Mouse (Mus musculus): ENCODE measurements around the gene Mettl7b. TPM values are rescaled to one million over a fixed set of nuclear protein-coding genes. Genes with fewer than 3 reads are reported as not detected.

Gene Mettl7b
- polyA plus RNA-seq, 1 experiment from 2014 or later = 68.0 TPM

DNA sequence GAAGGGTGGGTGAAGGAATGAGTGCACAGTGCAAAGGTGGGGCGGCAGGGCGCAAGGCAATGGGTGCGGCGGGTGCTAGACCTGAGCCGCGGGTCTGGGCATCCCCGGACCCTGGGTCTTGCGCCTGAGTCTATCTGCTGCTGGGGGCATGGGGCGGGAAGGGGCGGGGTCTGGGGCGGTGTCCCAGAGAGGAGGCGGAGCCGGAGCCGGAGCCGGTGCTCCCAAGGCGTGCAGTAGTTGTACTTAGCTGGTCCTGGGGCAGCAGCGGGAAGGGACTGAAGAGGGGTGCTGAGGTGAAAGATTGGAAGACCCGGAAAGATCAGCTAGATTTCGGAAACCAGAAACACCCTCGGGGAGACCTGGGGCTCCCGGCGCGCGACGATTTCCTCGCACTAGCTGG lies 27.2 kb downstream of the Mettl7b start, which contains the start of gene Itga7:
Gene Itga7 (plus strand): TSS at position 245 of the 400 bp plus-strand sequence.
- ATAC-seq (ENCODE audit: low FRiP score, low TSS enrichment) (peak; percentile 64), DNase-seq (ENCODE audit: low spot score) (peak; percentile 72)
- TF ChIP-seq CTCF (IDR thresholded peaks at IDR 0.05; ENCODE audit: low read depth) = no peak
- TF ChIP-seq EP300 (optimal IDR thresholded peaks at IDR 0.05) = no peak
- H3K4me1 ChIP-seq (replicated peaks; ENCODE audit: control insufficient read depth, insufficient read depth) = no peaks in the 10 kb centered on the region
- H3K9ac ChIP-seq (ENCODE audit: low read length) = peak within 1 kb of the TSS; percentile 58
- H3K9me3 ChIP-seq (ENCODE audit: control insufficient read depth, low read length) = no peaks in the 10 kb centered on the region
- no peaks in the 10 kb centered on the region for H3K36me3 ChIP-seq (ENCODE audit: control insufficient read depth, insufficient read depth, low read length)
- H3K4me2 ChIP-seq (replicated peaks; ENCODE audit: low read depth) = peak within 1 kb of the TSS; percentile 79
- H3K4me3 ChIP-seq (ENCODE audit: low read depth, low read length) = peak within 1 kb of the TSS; percentile 47
- no peaks in the 10 kb centered on the region for H3K27me3 ChIP-seq (ENCODE audit: control insufficient read depth, insufficient read depth, low read length)
- 1% methylated on average over 26 of the region's 26 CpGs for WGBS
- H3K27ac ChIP-seq (replicated peaks) = no peak within 1 kb of the TSS

DNA sequence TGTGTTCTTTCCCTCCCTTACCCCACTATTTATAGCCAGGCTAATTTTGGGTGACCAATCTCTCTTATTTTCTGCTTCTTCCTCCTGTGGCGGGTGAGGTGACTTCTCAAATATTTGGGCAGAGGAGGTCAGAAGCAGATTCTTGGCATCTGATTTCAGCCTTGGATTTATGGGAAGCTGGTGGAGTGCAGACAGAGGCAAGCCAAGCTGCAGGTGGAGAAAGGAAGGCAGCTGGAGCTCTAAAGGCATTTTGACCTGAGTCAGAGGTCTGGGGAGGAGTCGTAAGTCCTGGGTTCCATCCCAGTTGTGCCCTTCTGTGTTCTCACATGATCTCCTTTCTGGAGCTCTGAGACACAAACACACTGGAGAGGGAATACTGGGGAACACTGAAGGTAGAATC lies 29.3 kb downstream of the Mettl7b start:
- TF ChIP-seq CTCF (IDR thresholded peaks at IDR 0.05; ENCODE audit: low read depth) (no peak), EP300 (optimal IDR thresholded peaks at IDR 0.05) (no peak)
- no peaks in the 10 kb centered on the region for H3K9me3 ChIP-seq (ENCODE audit: control insufficient read depth, low read length)
- 53% methylated on average over 2 of the region's 2 CpGs for WGBS
- no peak overlapping the region for H3K4me2 ChIP-seq (replicated peaks; ENCODE audit: low read depth)
- no peak for ATAC-seq (ENCODE audit: low FRiP score, low TSS enrichment)
- no peak overlapping the region for H3K4me3 ChIP-seq (ENCODE audit: low read depth, low read length)
- no peaks in the 10 kb centered on the region for H3K27me3 ChIP-seq (ENCODE audit: control insufficient read depth, insufficient read depth, low read length)
- no peak for DNase-seq (ENCODE audit: low spot score)
- no peaks in the 10 kb centered on the region for H3K36me3 ChIP-seq (ENCODE audit: control insufficient read depth, insufficient read depth, low read length)
- H3K27ac ChIP-seq (replicated peaks) = no peak overlapping the region
- no peak overlapping the region for H3K9ac ChIP-seq (ENCODE audit: low read length)
- H3K4me1 ChIP-seq (replicated peaks; ENCODE audit: control insufficient read depth, insufficient read depth) = no peaks in the 10 kb centered on the region

DNA sequence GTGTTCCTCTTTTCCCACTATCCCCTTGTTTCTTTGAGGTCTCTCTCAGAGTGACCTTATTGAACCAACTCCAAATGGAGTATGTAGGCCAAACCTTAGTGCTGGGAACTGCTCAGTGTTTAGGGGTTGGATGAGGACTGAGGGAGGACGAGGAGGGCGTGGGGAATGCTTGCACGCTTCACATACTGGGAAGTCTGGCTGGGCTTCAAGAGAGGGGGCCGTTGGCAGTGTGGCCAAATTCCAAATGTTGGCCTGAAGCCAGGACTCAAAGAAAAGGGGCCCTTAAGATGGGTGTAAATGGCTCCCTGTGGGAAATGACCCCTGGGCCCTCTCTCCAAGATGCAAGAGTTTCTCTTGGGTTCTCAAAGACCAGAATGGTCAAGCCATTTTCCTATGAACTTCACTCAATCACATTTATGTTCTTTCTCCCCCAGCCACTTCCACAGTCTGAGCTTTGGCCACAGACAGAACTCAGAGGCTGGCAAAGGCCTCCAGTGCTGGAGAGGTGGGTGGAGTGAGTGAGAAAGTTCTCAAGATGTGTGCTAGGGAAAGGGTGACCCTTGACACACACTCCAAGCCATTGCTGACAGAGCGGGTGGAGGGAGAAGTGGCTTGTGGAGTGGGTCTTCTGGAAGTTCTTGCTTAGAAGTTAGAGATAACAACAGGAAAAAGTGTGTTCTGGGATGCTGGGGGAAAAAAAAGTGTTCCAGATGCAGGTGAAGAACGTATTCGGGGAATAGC lies 31.0 kb downstream of the Mettl7b start:
- Histone ChIP-seq H3K4me1 (replicated peaks; ENCODE audit: control insufficient read depth, insufficient read depth) (no peaks in the 10 kb centered on the region), H3K27ac (replicated peaks) (no peak overlapping the region), H3K9ac (ENCODE audit: low read length) (no peak overlapping the region), H3K27me3 (ENCODE audit: control insufficient read depth, insufficient read depth, low read length) (no peaks in the 10 kb centered on the region), H3K4me3 (ENCODE audit: low read depth, low read length) (no peak overlapping the region), H3K4me2 (replicated peaks; ENCODE audit: low read depth) (no peak overlapping the region), H3K36me3 (ENCODE audit: control insufficient read depth, insufficient read depth, low read length) (no peaks in the 10 kb centered on the region), H3K9me3 (ENCODE audit: control insufficient read depth, low read length) (no peaks in the 10 kb centered on the region)
- TF ChIP-seq EP300 (optimal IDR thresholded peaks at IDR 0.05) (no peak), CTCF (IDR thresholded peaks at IDR 0.05; ENCODE audit: low read depth) (no peak)
- WGBS = 56% methylated on average over 7 of the region's 7 CpGs
- ATAC-seq (ENCODE audit: low FRiP score, low TSS enrichment) (no peak), DNase-seq (ENCODE audit: low spot score) (no peak)

DNA sequence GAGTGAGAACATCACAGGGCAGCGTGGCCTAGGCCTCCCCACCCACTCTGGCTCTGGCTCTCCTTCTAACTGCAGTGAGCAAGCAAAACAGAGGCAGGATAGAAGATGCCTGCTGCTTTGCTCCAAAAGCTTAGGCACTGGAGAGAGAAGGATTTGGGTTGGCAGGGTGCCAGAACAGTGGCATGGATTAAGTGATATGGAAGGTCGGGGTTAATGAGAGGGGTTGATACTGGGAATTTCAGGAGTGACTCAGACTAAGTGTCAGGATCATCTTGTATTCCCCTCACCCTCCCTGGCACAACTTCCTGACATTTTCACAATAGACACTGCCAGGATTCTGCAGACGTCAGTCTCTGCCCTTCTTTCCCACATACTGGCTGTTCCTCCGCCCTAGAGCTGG lies 32.4 kb downstream of the Mettl7b start:
- H3K36me3 ChIP-seq (ENCODE audit: control insufficient read depth, insufficient read depth, low read length) = no peaks in the 10 kb centered on the region
- no peak overlapping the region for H3K9ac ChIP-seq (ENCODE audit: low read length)
- H3K4me3 ChIP-seq (ENCODE audit: low read depth, low read length) = no peak overlapping the region
- H3K9me3 ChIP-seq (ENCODE audit: control insufficient read depth, low read length) = no peaks in the 10 kb centered on the region
- 24% methylated on average over 4 of the region's 4 CpGs for WGBS
- H3K27me3 ChIP-seq (ENCODE audit: control insufficient read depth, insufficient read depth, low read length) = no peaks in the 10 kb centered on the region
- DNase-seq (ENCODE audit: low spot score) (no peak), ATAC-seq (ENCODE audit: low FRiP score, low TSS enrichment) (peak; percentile 26; the same call in 1 of the 2 replicates)
- TF ChIP-seq CTCF (IDR thresholded peaks at IDR 0.05; ENCODE audit: low read depth) = no peak
- no peak for TF ChIP-seq EP300 (optimal IDR thresholded peaks at IDR 0.05)
- no peak overlapping the region for H3K4me2 ChIP-seq (replicated peaks; ENCODE audit: low read depth)
- 0 out of 2 replicates have a peak, but pooled peaks cover 3% of the 10 kb centered on the region for H3K4me1 ChIP-seq (replicated peaks; ENCODE audit: control insufficient read depth, insufficient read depth)
- no peak overlapping the region for H3K27ac ChIP-seq (replicated peaks)

DNA sequence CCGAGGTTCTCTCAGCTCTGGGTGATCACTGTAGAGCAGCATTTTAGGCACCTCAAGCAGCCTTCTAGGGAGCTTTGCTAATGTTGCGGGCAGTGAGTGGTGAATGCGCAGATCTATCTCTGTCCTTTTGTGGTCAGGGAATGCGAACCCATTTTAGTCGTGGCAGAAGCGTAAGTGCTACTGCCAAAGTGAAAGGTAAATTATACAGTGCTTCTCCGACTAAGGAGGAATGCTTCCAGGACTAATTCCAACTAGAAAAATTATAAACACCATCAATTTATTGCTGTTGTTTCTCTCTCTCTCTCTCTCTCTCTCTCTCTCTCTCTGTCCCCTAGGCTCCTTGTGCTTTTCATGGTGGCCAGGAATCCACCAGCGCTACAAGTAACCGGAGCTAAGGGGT lies 36.9 kb downstream of the Mettl7b start, which contains the start of gene Bloc1s1:
Gene Bloc1s1 (minus strand): TSS at position 101 of the 400 bp plus-strand sequence.
- H3K9me3 ChIP-seq (ENCODE audit: control insufficient read depth, low read length) = no peaks in the 10 kb centered on the region
- H3K27me3 ChIP-seq (ENCODE audit: control insufficient read depth, insufficient read depth, low read length) = no peaks in the 10 kb centered on the region
- peak within 1 kb of the TSS; percentile 77 for H3K4me2 ChIP-seq (replicated peaks; ENCODE audit: low read depth)
- WGBS = 53% methylated on average over 9 of the region's 9 CpGs
- DNase-seq (ENCODE audit: low spot score) (no peak), ATAC-seq (ENCODE audit: low FRiP score, low TSS enrichment) (no peak)
- 0 out of 2 replicates have a peak, but pooled peaks cover 13% of the 10 kb centered on the region for H3K4me1 ChIP-seq (replicated peaks; ENCODE audit: control insufficient read depth, insufficient read depth)
- peak within 1 kb of the TSS; percentile 68 for H3K4me3 ChIP-seq (ENCODE audit: low read depth, low read length)
- TF ChIP-seq EP300 (optimal IDR thresholded peaks at IDR 0.05) = no peak
- TF ChIP-seq CTCF (IDR thresholded peaks at IDR 0.05; ENCODE audit: low read depth) = no peak
- H3K9ac ChIP-seq (ENCODE audit: low read length) = peak within 1 kb of the TSS; percentile 81
- no peaks in the 10 kb centered on the region for H3K36me3 ChIP-seq (ENCODE audit: control insufficient read depth, insufficient read depth, low read length)
- H3K27ac ChIP-seq (replicated peaks) = peak within 1 kb of the TSS; percentile 97
